Mouse (Mus musculus): ENCODE measurements at regions not wholly inside any gene's neighbourhood (a gene's known extent, or its start where the extent isn't known, plus 50 kb on each side); places are given as distances from the start of the nearest gene placed in this dataset.

DNA sequence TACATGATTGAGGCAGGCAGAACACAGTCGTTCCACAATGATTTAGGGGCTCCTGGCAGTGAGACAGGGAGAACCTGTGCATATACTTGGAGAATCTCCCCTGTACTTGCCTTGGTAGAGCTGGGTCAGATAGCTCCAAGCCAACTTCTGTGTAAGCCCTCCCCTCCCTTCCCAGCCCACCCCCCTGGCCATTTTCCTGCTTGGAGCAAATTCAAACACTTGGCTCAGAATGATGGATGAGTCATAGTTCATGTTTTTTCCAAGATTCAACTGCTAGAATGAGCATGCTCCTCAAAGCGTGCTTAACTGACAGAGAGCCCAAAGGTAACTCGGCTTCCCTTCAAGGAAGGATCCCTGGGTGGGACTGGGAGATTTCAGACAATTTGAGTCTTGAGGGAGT is 194.1 kb upstream of the Camk1g start:
- Histone ChIP-seq H3K4me1 (ENCODE audit: control insufficient read depth, insufficient read depth, low read length) (no peaks in the 10 kb centered on the region), H3K4me3 (replicated peaks; ENCODE audit: control insufficient read depth, low read depth, low read length) (no peak overlapping the region), H3K27ac (ENCODE audit: control insufficient read depth, insufficient read depth, low read depth, low read length, poor library complexity) (no peak overlapping the region)
- 78% methylated on average over 3 of the region's 3 CpGs for WGBS
- no peak for TF ChIP-seq CTCF (IDR thresholded peaks at IDR 0.05; ENCODE audit: control insufficient read depth, insufficient read depth, low read length)
- TF ChIP-seq POLR2A (IDR thresholded peaks at IDR 0.05; ENCODE audit: borderline replicate concordance, control insufficient read depth, low read depth, low read length), result no peak

DNA sequence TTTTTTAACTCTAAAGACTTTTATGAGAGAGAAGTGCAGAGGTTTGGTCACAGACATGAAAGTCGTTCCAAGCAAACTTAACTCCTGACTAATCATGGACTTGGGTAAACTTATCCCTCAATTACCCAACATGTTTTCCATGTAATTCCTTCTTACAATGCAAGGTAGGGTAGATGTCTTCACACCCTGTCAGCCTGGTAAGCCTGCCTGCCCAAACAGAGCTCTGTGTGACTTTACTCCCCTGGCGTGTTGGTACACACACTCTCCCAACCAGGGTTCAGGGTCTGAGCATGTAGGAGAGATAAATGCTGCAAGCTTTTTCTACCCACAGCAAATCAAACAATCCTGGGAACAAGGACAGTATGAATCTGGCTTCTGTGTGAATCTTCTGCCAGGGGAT is 192.1 kb upstream of the Camk1g start:
- Histone ChIP-seq H3K4me3 (replicated peaks; ENCODE audit: control insufficient read depth, low read depth, low read length) (no peak overlapping the region), H3K27ac (ENCODE audit: control insufficient read depth, insufficient read depth, low read depth, low read length, poor library complexity) (no peak overlapping the region), H3K4me1 (ENCODE audit: control insufficient read depth, insufficient read depth, low read length) (no peaks in the 10 kb centered on the region)
- 74% methylated on average over 2 of the region's 2 CpGs for WGBS
- TF ChIP-seq CTCF (IDR thresholded peaks at IDR 0.05; ENCODE audit: control insufficient read depth, insufficient read depth, low read length) (no peak), POLR2A (IDR thresholded peaks at IDR 0.05; ENCODE audit: borderline replicate concordance, control insufficient read depth, low read depth, low read length) (no peak)

DNA sequence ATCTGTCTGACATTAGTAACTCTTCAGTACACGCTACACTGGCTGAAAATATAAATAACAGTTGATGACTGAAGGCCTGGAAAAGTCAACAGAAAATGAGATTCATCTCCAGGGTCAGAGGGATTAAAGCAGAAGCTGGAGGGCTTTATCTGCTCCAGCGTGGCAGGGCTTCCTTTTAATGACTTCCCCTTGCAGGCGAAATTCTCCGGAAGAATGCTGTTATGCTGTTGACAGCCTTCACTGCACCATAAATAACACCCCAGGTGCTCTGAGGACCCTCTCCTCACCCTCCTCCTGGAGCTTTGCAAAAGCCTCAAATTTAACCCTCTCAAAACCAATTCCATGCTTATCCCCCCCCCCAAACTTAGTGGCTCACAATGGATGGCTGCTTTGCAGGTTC is 188.0 kb upstream of the Camk1g start:
- TF ChIP-seq POLR2A (IDR thresholded peaks at IDR 0.05; ENCODE audit: borderline replicate concordance, control insufficient read depth, low read depth, low read length) (no peak), CTCF (IDR thresholded peaks at IDR 0.05; ENCODE audit: control insufficient read depth, insufficient read depth, low read length) (no peak)
- Histone ChIP-seq H3K4me1 (ENCODE audit: control insufficient read depth, insufficient read depth, low read length) (no peaks in the 10 kb centered on the region), H3K4me3 (replicated peaks; ENCODE audit: control insufficient read depth, low read depth, low read length) (no peak overlapping the region), H3K27ac (ENCODE audit: control insufficient read depth, insufficient read depth, low read depth, low read length, poor library complexity) (no peak overlapping the region)
- 4% methylated on average over 4 of the region's 4 CpGs for WGBS

DNA sequence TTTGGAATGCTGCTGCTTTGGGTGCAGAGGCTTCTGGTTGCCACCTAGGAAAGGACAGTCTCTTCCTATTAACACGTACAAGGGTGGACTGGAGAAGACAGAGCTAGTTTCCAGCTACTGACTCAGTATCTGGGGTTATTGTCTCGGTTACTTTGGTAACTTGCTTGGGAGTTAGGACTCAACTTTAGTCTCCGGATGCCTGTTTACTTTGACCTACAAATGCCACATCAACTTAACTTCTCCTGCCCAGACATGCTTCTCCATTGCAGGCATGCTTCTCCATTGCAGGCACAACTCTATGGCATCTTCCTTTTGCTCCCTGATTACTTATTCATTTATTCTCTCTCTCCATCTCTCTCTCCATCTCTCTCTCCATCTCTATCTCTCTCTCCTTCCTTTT is 184.6 kb upstream of the Camk1g start:
- H3K4me1 ChIP-seq (ENCODE audit: control insufficient read depth, insufficient read depth, low read length), result no peaks in the 10 kb centered on the region
- no peak overlapping the region for H3K4me3 ChIP-seq (replicated peaks; ENCODE audit: control insufficient read depth, low read depth, low read length)
- TF ChIP-seq CTCF (IDR thresholded peaks at IDR 0.05; ENCODE audit: control insufficient read depth, insufficient read depth, low read length), result no peak
- no peak for TF ChIP-seq POLR2A (IDR thresholded peaks at IDR 0.05; ENCODE audit: borderline replicate concordance, control insufficient read depth, low read depth, low read length)

DNA sequence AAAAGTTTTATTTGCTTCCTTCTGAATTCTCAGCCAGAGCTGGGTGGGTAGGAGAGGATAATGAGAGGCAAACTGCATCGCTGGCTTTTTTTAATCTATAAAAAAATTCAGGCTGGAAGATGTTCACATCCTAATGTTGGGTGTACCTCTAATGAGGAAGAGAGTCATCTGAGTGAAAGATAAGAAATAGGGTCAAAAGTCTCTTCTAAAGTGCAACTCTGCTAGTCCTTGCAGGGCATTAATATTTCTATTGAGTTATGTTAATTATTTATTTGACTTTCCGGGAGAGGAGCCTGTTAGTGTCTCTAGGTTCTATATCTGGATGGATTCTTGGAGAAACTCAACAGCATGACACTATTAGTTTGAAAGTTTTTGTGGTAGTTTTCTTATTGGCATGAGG is 182.2 kb upstream of the Camk1g start:
- Histone ChIP-seq H3K4me3 (replicated peaks; ENCODE audit: control insufficient read depth, low read depth, low read length) (no peak overlapping the region), H3K27ac (ENCODE audit: control insufficient read depth, insufficient read depth, low read depth, low read length, poor library complexity) (no peak overlapping the region), H3K4me1 (ENCODE audit: control insufficient read depth, insufficient read depth, low read length) (no peaks in the 10 kb centered on the region)
- 54% methylated on average over 2 of the region's 2 CpGs for WGBS
- TF ChIP-seq CTCF (IDR thresholded peaks at IDR 0.05; ENCODE audit: control insufficient read depth, insufficient read depth, low read length) (no peak), POLR2A (IDR thresholded peaks at IDR 0.05; ENCODE audit: borderline replicate concordance, control insufficient read depth, low read depth, low read length) (no peak)

More for the DNA sequence above, 184.6 kb upstream of the Camk1g start:
- WGBS, result 75% methylated on average over 3 of the region's 3 CpGs
- no peak overlapping the region for H3K27ac ChIP-seq (ENCODE audit: control insufficient read depth, insufficient read depth, low read depth, low read length, poor library complexity)

DNA sequence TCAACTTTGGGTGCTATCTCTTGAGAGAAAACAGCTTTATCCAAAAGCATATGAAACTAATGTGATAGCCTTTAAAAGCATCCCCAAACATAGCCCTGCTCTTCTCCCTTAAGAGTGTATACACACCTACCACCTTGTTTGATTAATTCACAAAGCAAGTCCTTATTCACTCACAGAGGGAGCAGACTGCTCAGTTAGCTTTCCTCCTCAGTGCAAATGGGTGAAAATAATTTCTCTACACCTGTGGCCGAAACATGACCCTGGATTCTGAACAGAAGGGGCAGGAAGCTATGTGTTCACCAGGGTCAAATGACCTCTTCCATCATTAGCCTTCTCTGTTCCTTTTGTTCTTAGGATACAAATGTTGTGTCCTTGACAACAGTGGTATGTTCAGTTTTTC is 181.2 kb upstream of the Camk1g start:
- no peak overlapping the region for H3K4me3 ChIP-seq (replicated peaks; ENCODE audit: control insufficient read depth, low read depth, low read length)
- TF ChIP-seq POLR2A (IDR thresholded peaks at IDR 0.05; ENCODE audit: borderline replicate concordance, control insufficient read depth, low read depth, low read length), result no peak
- no peak for TF ChIP-seq CTCF (IDR thresholded peaks at IDR 0.05; ENCODE audit: control insufficient read depth, insufficient read depth, low read length)
- no peaks in the 10 kb centered on the region for H3K4me1 ChIP-seq (ENCODE audit: control insufficient read depth, insufficient read depth, low read length)
- no peak overlapping the region for H3K27ac ChIP-seq (ENCODE audit: control insufficient read depth, insufficient read depth, low read depth, low read length, poor library complexity)
- WGBS, result 58% methylated on average over 1 of the region's 1 CpGs

DNA sequence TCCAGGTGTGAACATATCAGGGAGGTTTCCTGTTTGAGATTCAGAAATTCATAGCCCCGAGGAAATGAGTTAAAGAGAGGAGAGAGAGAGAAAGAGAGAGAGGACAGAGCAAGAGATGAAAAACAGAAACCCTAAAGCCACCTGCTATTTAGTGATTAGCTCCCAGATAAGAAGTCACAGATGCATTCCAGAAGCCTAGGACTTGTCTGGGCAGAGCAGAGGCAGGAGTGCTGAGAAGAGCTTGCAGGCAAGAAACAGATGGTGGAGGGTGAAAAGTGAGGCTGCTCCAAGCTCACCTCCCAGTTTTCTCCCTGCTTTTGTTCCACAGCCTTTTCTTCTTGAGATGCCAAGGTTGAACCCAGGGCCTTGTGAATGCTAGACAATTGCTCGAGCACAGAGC is 180.7 kb upstream of the Camk1g start:
- Histone ChIP-seq H3K4me1 (ENCODE audit: control insufficient read depth, insufficient read depth, low read length) (no peaks in the 10 kb centered on the region), H3K4me3 (replicated peaks; ENCODE audit: control insufficient read depth, low read depth, low read length) (no peak overlapping the region), H3K27ac (ENCODE audit: control insufficient read depth, insufficient read depth, low read depth, low read length, poor library complexity) (no peak overlapping the region)
- TF ChIP-seq CTCF (IDR thresholded peaks at IDR 0.05; ENCODE audit: control insufficient read depth, insufficient read depth, low read length) (no peak), POLR2A (IDR thresholded peaks at IDR 0.05; ENCODE audit: borderline replicate concordance, control insufficient read depth, low read depth, low read length) (no peak)
- 36% methylated on average over 2 of the region's 2 CpGs for WGBS

DNA sequence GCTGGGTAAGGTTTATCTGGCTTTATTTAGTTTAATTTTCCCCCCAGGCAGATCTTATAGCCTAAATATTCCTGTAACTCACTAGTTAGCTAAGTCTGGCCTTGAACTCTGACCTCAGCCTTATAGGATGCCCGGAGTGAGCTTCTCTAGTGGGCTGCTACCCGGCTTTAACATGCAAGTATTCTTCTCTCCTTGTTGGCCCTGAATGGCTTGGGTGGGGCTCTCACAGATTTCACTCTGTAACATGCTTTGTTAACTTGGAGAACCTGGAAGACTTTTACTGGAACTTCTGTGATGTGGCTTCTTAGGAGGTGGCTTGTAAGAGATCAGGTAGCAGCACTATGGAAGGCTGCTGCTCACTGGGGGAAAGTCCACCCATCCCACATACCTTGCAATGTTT is 177.3 kb upstream of the Camk1g start:
- no peak overlapping the region for H3K27ac ChIP-seq (ENCODE audit: control insufficient read depth, insufficient read depth, low read depth, low read length, poor library complexity)
- no peaks in the 10 kb centered on the region for H3K4me1 ChIP-seq (ENCODE audit: control insufficient read depth, insufficient read depth, low read length)
- 78% methylated on average over 2 of the region's 2 CpGs for WGBS
- TF ChIP-seq CTCF (IDR thresholded peaks at IDR 0.05; ENCODE audit: control insufficient read depth, insufficient read depth, low read length) (no peak), POLR2A (IDR thresholded peaks at IDR 0.05; ENCODE audit: borderline replicate concordance, control insufficient read depth, low read depth, low read length) (no peak)
- H3K4me3 ChIP-seq (replicated peaks; ENCODE audit: control insufficient read depth, low read depth, low read length), result no peak overlapping the region

DNA sequence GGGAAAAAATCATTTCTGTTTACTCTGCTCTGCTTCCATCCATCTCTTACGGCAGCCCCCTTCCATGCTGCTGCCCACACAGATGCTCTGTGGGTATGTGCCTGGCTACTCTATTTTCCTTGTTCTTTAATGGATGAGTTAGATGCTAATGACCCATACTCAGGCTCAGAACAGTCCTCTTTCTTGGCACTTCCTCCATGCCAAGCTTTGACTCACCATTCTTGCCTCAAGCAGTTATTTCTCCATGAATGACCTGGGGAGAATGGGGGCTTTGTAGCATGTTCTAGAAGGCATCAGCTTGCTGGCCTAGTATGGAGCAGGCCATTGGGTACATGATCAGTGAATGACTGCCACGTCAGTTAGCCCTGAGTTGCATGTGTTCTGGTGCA is 175.9 kb upstream of the Camk1g start:
- WGBS, result 72% methylated on average over 2 of the region's 2 CpGs

More for the DNA sequence above, 175.9 kb upstream of the Camk1g start:
- Histone ChIP-seq H3K4me1 (ENCODE audit: control insufficient read depth, insufficient read depth, low read length) (no peaks in the 10 kb centered on the region), H3K27ac (ENCODE audit: control insufficient read depth, insufficient read depth, low read depth, low read length, poor library complexity) (no peak overlapping the region), H3K4me3 (replicated peaks; ENCODE audit: control insufficient read depth, low read depth, low read length) (no peak overlapping the region)
- no peak for TF ChIP-seq POLR2A (IDR thresholded peaks at IDR 0.05; ENCODE audit: borderline replicate concordance, control insufficient read depth, low read depth, low read length)
- no peak for TF ChIP-seq CTCF (IDR thresholded peaks at IDR 0.05; ENCODE audit: control insufficient read depth, insufficient read depth, low read length)
